Mouse (Mus musculus): Measurements from ENCODE around the gene Irx5. TPM values are rescaled to one million over a fixed set of nuclear protein-coding genes. Genes with fewer than 3 reads are reported as not detected.

Gene Irx5
- total and polyA plus RNA-seq, 2 experiments: not detected

DNA sequence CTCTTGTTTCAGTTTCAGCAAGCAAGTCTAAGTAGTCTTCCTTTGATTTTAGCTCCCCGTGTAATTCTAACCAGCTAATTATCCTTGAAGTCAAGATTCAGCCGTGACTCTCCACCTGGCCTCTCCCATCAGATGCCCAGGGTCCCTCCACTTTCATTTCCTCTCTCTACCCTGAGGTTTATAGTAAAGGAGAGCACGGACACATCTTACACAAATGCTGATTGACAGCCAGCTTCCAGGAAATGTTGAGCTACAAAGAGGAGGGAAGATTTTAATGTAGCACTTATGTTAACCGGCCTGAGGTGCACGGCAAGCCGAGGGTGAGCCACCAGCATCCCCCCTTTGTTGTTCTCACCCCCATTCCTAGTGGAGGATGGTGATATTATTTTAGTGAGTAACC is 4.0 kb upstream of the Irx5 start:
- no peak for DNase-seq (ENCODE audit: extremely low read depth, low read depth, low spot score)
- peaks cover 3% of the 10 kb centered on the region; the same call in 1 of the 2 replicates for H3K4me1 ChIP-seq (ENCODE audit: control insufficient read depth, insufficient read depth, low read length)
- peaks cover 17% of the 10 kb centered on the region; the same call in 1 of the 2 replicates for H3K27me3 ChIP-seq (ENCODE audit: control insufficient read depth, insufficient read depth, low read length)
- 46% methylated on average over 6 of the region's 6 CpGs for WGBS
- no peaks in the 10 kb centered on the region for H3K36me3 ChIP-seq (ENCODE audit: control insufficient read depth, insufficient read depth, low read length)
- no peak for TF ChIP-seq CTCF (IDR thresholded peaks at IDR 0.05; ENCODE audit: low read depth, low read length)
- no peak for TF ChIP-seq POLR2A (IDR thresholded peaks at IDR 0.05; ENCODE audit: extremely low read depth, insufficient read depth, low read length)
- H3K27ac ChIP-seq (replicated peaks; ENCODE audit: insufficient read depth, low read depth, low read length): no peak overlapping the region
- no peak overlapping the region for H3K9ac ChIP-seq (ENCODE audit: low read depth, low read length)
- H3K4me3 ChIP-seq (ENCODE audit: insufficient read depth, low read depth, low read length): no peak overlapping the region
- no peaks in the 10 kb centered on the region for H3K79me2 ChIP-seq (ENCODE audit: control insufficient read depth, insufficient read depth, low read length)

DNA sequence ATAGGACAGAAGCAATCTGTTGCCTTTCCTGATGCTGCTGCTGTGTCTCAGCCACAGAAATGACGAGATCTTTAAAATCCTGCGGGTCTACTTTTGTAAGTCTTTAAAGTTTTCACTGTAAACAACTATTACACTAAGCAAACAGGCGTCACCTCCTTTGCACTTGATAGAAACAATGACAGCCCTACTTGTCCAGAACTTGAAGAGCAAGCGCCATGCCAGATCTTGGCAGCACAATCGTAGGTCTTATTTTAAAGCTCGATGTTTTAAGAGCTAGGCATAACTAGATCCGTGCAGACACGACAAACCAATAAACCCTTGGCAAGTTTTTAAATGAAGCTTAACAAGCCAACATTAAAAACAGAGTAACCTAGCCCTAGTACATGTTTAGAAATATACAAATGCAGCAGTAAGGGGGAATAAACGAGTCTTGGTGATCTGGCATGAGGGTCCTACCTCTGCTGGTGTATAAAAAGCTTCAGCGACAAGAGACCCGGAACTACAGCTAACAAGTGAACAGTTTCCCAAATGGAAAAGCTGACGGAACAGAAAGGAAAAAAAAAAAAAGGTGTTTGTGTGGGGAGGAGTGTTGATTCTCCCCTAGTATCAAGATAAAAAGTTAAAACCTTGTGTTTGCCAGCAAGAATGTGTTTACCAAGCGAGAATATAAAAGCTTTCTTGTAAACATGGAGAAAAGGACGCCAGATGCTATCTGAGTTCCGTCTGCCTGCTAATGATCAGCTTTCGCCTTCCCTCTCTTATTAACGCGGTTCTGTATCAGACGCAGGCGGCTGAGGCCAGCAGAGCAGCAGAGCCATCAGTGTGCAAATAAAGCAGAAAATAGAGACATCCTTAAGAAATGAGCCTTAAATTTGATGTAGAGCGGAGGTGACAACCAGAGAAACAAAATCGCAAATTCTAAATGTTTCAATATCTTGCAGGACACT is 2.6 kb upstream of the Irx5 start:
- H3K27ac ChIP-seq (replicated peaks; ENCODE audit: insufficient read depth, low read depth, low read length): no peak overlapping the region
- H3K79me2 ChIP-seq (ENCODE audit: control insufficient read depth, insufficient read depth, low read length): no peaks in the 10 kb centered on the region
- no peak overlapping the region for H3K9ac ChIP-seq (ENCODE audit: low read depth, low read length)
- peaks cover 3% of the 10 kb centered on the region for H3K4me1 ChIP-seq (ENCODE audit: control insufficient read depth, insufficient read depth, low read length)
- H3K27me3 ChIP-seq (ENCODE audit: control insufficient read depth, insufficient read depth, low read length): peaks cover 25% of the 10 kb centered on the region; the same call in 1 of the 2 replicates
- DNase-seq (ENCODE audit: extremely low read depth, low read depth, low spot score): no peak
- WGBS: 12% methylated on average over 22 of the region's 22 CpGs
- TF ChIP-seq POLR2A (IDR thresholded peaks at IDR 0.05; ENCODE audit: extremely low read depth, insufficient read depth, low read length) (no peak), CTCF (IDR thresholded peaks at IDR 0.05; ENCODE audit: low read depth, low read length) (no peak)
- H3K4me3 ChIP-seq (ENCODE audit: insufficient read depth, low read depth, low read length): no peak overlapping the region
- no peaks in the 10 kb centered on the region for H3K36me3 ChIP-seq (ENCODE audit: control insufficient read depth, insufficient read depth, low read length)

DNA sequence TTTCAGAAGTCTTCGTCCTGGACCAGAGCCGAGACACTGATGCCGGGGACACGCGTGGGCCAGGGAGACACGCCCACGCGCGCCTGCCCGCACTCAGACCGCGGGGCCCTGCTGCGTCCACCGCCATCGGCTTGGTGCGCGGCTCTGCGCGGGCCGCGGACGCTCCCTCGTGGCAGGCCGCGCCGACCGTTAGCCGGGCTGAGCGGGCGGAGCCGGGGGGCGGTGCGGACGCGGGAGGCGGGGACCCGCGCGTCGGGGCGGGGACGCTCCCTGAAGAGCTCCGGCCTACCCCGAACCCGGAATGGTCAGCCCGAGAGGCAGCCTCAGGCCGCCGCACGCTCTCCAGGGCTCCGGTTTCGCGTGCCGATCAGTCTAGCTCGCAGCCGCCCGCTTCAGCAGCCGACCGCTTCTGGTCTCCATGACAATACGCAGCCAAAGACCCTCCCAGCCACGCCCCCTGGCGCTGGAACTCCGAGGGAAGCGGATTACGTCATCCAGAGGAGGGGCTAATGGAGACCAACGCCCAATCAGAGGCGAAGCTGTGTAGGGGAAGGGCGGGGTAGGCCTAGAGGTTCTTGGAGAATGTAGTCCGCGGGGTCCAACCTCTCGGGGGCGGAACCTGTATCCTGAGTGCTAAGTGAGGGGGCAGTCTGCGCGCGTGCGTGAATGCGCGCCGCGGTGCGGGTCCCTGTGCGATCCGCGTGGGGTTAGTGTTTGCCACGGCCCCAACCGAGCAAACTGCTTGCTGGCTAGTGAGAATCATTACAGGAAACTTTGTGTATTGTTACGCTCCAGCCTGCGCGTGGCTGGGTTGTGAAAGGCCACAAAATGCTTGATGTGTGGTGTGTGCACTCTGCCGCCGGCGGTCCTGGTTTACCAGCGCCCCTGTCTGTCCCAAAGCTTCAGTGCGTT is 1.5 kb upstream of the Irx5 start:
- peak; percentile 89 for DNase-seq (ENCODE audit: extremely low read depth, low read depth, low spot score)
- H3K27me3 ChIP-seq (ENCODE audit: control insufficient read depth, insufficient read depth, low read length): peaks cover 34% of the 10 kb centered on the region
- TF ChIP-seq POLR2A (IDR thresholded peaks at IDR 0.05; ENCODE audit: extremely low read depth, insufficient read depth, low read length) (no peak), CTCF (IDR thresholded peaks at IDR 0.05; ENCODE audit: low read depth, low read length) (peak; percentile 41)
- no peaks in the 10 kb centered on the region for H3K36me3 ChIP-seq (ENCODE audit: control insufficient read depth, insufficient read depth, low read length)
- under 1% methylated on average over 92 of the region's 93 CpGs for WGBS
- no peaks in the 10 kb centered on the region for H3K79me2 ChIP-seq (ENCODE audit: control insufficient read depth, insufficient read depth, low read length)
- peaks cover 3% of the 10 kb centered on the region for H3K4me1 ChIP-seq (ENCODE audit: control insufficient read depth, insufficient read depth, low read length)
- peak overlapping the region; percentile 81 for H3K9ac ChIP-seq (ENCODE audit: low read depth, low read length)
- peak overlapping the region; percentile 90 for H3K4me3 ChIP-seq (ENCODE audit: insufficient read depth, low read depth, low read length)
- H3K27ac ChIP-seq (replicated peaks; ENCODE audit: insufficient read depth, low read depth, low read length): peak overlapping the region; percentile 57

DNA sequence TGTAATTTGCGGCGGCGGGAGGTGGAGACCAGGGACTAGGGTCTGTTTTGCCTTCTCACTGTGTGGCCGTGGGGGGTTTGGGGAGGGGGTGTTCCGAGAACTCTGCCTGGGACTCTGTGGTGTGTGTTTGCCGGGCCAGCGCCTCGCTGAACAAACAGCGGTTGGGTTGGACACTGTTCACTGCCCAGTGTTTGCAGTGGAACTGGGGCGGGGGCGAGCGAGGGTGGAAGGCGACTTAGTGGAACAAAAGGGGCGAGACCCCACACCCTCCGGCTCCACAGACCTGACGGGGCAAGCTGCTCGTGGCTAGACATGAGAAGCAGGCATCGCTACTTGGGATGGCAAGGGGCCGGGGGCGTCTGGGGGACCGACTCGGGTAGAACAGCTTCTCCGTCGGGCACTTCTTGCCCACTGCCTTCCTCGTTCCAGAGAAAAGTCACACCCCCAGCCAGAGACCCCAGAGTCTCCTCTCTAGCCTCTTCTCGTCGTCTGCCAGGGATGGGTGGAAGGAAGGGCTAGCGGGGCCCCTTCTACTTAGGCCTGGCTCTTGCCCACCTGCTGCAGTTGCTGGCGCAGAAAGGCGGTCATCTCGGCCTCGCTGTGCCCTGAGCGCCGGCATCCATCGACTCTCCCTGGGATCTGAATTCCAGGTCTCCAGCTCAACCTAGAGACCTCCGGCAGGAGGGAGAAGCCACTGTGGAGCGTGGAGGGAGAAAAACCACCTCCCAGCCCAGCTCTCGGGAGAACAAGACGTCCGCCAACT is 631 bp upstream of the Irx5 start:
- WGBS: 3% methylated on average over 40 of the region's 40 CpGs

More for the DNA sequence above, 631 bp upstream of the Irx5 start:
- no peak for DNase-seq (ENCODE audit: extremely low read depth, low read depth, low spot score)
- Histone ChIP-seq H3K4me3 (ENCODE audit: insufficient read depth, low read depth, low read length) (peak overlapping the region; percentile 57; the same call in 1 of the 2 replicates), H3K27ac (replicated peaks; ENCODE audit: insufficient read depth, low read depth, low read length) (no peak overlapping the region), H3K79me2 (ENCODE audit: control insufficient read depth, insufficient read depth, low read length) (no peaks in the 10 kb centered on the region), H3K27me3 (ENCODE audit: control insufficient read depth, insufficient read depth, low read length) (peaks cover 38% of the 10 kb centered on the region), H3K4me1 (ENCODE audit: control insufficient read depth, insufficient read depth, low read length) (peaks cover 3% of the 10 kb centered on the region), H3K9ac (ENCODE audit: low read depth, low read length) (no peak overlapping the region), H3K36me3 (ENCODE audit: control insufficient read depth, insufficient read depth, low read length) (no peaks in the 10 kb centered on the region)
- no peak for TF ChIP-seq CTCF (IDR thresholded peaks at IDR 0.05; ENCODE audit: low read depth, low read length)
- no peak for TF ChIP-seq POLR2A (IDR thresholded peaks at IDR 0.05; ENCODE audit: extremely low read depth, insufficient read depth, low read length)
